In genomic region chr2:103270556-103271160, GRCm38 (mm10) we compare ENCODE assay signal across 19 mouse cellular contexts. TPM values are rescaled to one million over a fixed set of nuclear protein-coding genes. Genes with fewer than 3 reads are reported as not detected.
A peak's percentile ranks its signal among the peaks of the same experiment; 100 is the strongest.
DNase-seq lines count a peak whose midpoint lies in the region; ATAC-seq and TF ChIP-seq lines count a peak whose summit lies in the region.
"Had no signal": no experiment of that assay in that cellular context is flagged by ENCODE, and none has a peak within 500 bp of the region (broad histone marks: within the 10 kb centered on the region; RNA-seq: fewer than 3 reads in every experiment).

No protein-coding gene starts in this region.

- DNase-seq in adrenal gland, postnatal 14 days: peak; percentile 26
- DNase-seq in adrenal gland, postnatal 4 days (ENCODE audit: low spot score in 2 of 2): no peak
- peak; percentile 6 for DNase-seq in layer of hippocampus, adult 9-11 months
- no peak for DNase-seq in layer of hippocampus, adult 2 months (ENCODE audit: low spot score in 2 of 2)
- peak; percentile 77 for DNase-seq in Patski (ENCODE audit: low read depth, low spot score)
- peak; percentile 35 for DNase-seq in fibroblast of lung, adult 2 months (ENCODE audit: low read depth)
- no peak for DNase-seq in layer of hippocampus, adult 11-12 months (ENCODE audit: low spot score)
- DNase-seq: cerebellum, postnatal 25 days; gastrocnemius, postnatal 14 days; heart, postnatal 36 days; kidney, adult 11 months had no signal

- no peak overlapping the region for H3K27ac ChIP-seq in layer of hippocampus, adult 2 months
- H3K27ac ChIP-seq: embryonic facial prominence, embryonic 12.5 days; forebrain, embryonic 12.5 days; heart, embryonic 13.5 days; hindbrain, embryonic 12.5 days had no signal

- peak; percentile 22 for ATAC-seq in Patski
- ATAC-seq: forebrain, embryonic 16.5 days; hindbrain, embryonic 16.5 days had no signal

- in situ Hi-C loops in Patski (cut with MboI; ENCODE audit: low pct_unique_long_range_greater_than_20kb): no loop called here

- CTCF ChIA-PET in Patski (lab: Charles Lee): interaction anchor here (0.8 to 1.4 kb wide), 4 partner anchors 57 to 76 kb away, joined by 3 to 5 read pairs (median 3); no protein-coding TSS in a partner anchor

- no peak overlapping the region for H3K4me3 ChIP-seq in layer of hippocampus, adult 2 months
- H3K4me3 ChIP-seq: embryonic facial prominence, embryonic 12.5 days; forebrain, embryonic 12.5 days; heart, embryonic 13.5 days; hindbrain, embryonic 12.5 days had no signal

- TF ChIP-seq CTCF in layer of hippocampus, adult 2 months (conservative IDR thresholded peaks at IDR 0.05): no peak
- TF ChIP-seq CTCF in Patski (IDR thresholded peaks at IDR 0.05): no peak

- POLR2A ChIA-PET in Patski (lab: Charles Lee): interaction anchor here (1.1 kb wide), 1 partner anchor 61 kb away, joined by 4 read pairs; no protein-coding TSS in a partner anchor

- H3K27me3 ChIP-seq in Patski: no peaks in the 10 kb centered on the region
- H3K27me3 ChIP-seq: CH12.LX; embryonic facial prominence, embryonic 12.5 days; forebrain, embryonic 12.5 days; heart, embryonic 13.5 days; hindbrain, embryonic 12.5 days had no signal

RNA-seq across cellular contexts. Expression of gene Ehf, which starts 32.4 kb away (rescaled TPM):
- 0.41 and 1.2 TPM in 2 replicates for total RNA-seq in adrenal gland, postnatal 14 days (2021)
- total RNA-seq in adrenal gland, postnatal 4 days (2021): 1 to 10 TPM in 1 of 2 experiments, not detected in 1; 4.7 TPM
- total RNA-seq in layer of hippocampus, adult 2 months (2021): not detected
- polyA plus RNA-seq in Patski (2021): 2.9 TPM
- total RNA-seq: gastrocnemius, postnatal 14 days; heart, postnatal 36 days had no signal
- polyA plus RNA-seq: heart, postnatal 0 days; hindbrain, embryonic 12.5 days had no signal

Comparison
In these comparisons a context has a peak if more than half of its experiments do, and no peak if none do; other contexts are left out.
1. DNase-seq: peak in adrenal gland, postnatal 14 days (single experiment), layer of hippocampus, adult 9-11 months (single experiment), Patski (single experiment) and fibroblast of lung, adult 2 months (single experiment); none in adrenal gland, postnatal 4 days (0 of 2), layer of hippocampus, adult 2 months (0 of 2) and layer of hippocampus, adult 11-12 months (single experiment).